Mouse (Mus musculus) kidney, adult 9 months (tissue): ENCODE measurements around the gene Inpp5a.
A peak's percentile ranks its signal among the peaks of the same experiment; 100 is the strongest.

Experiments used
- DNase-seq: peaks from one replicate; pipeline ENCODE4 v3.0.0; 2022

Inpp5a gene

GRCm38 (mm10) chr7:139377381-139377780 lies 11.5 kb upstream of the Inpp5a start:
- no peak for DNase-seq

GRCm38 (mm10) chr7:139378355-139378754 lies 10.6 kb upstream of the Inpp5a start:
- no peak for DNase-seq

- DNase-seq: no peak
Observed at GRCm38 (mm10) chr7:139379745-139380144, 9.2 kb upstream of the Inpp5a start.

GRCm38 (mm10) chr7:139380225-139380624 lies 8.7 kb upstream of the Inpp5a start:
- DNase-seq: no peak

GRCm38 (mm10) chr7:139381877-139382276 lies 7.0 kb upstream of the Inpp5a start:
- DNase-seq: no peak

- DNase-seq: no peak
Observed at GRCm38 (mm10) chr7:139382796-139383195, 6.1 kb upstream of the Inpp5a start.

- DNase-seq: no peak
Observed at GRCm38 (mm10) chr7:139384500-139384899, 4.4 kb upstream of the Inpp5a start.

- DNase-seq: no peak
Observed at GRCm38 (mm10) chr7:139384916-139385530, 3.9 kb upstream of the Inpp5a start.

GRCm38 (mm10) chr7:139386933-139387690 lies 1.8 kb upstream of the Inpp5a start:
- no peak for DNase-seq

- peak; percentile 47 for DNase-seq
Observed at GRCm38 (mm10) chr7:139387921-139388669, 814 bp upstream of the Inpp5a start.

GRCm38 (mm10) chr7:139389213-139389761 lies 378 bp downstream of the Inpp5a start:
- no peak for DNase-seq

GRCm38 (mm10) chr7:139390380-139390779 lies 1.5 kb downstream of the Inpp5a start:
- DNase-seq: no peak

- no peak for DNase-seq
Observed at GRCm38 (mm10) chr7:139390926-139391325, 2.0 kb downstream of the Inpp5a start.

- no peak for DNase-seq
Observed at GRCm38 (mm10) chr7:139391691-139392090, 2.8 kb downstream of the Inpp5a start.

- DNase-seq: no peak
Observed at GRCm38 (mm10) chr7:139392106-139392505, 3.2 kb downstream of the Inpp5a start.

GRCm38 (mm10) chr7:139392691-139393235 lies 3.9 kb downstream of the Inpp5a start:
- DNase-seq: no peak

- DNase-seq: peak; percentile 45
Observed at GRCm38 (mm10) chr7:139397521-139397920, 8.6 kb downstream of the Inpp5a start.

GRCm38 (mm10) chr7:139398111-139398510 lies 9.2 kb downstream of the Inpp5a start:
- DNase-seq: peak; percentile 41

GRCm38 (mm10) chr7:139398530-139399021 lies 9.7 kb downstream of the Inpp5a start:
- DNase-seq: peak; percentile 37

- no peak for DNase-seq
Observed at GRCm38 (mm10) chr7:139399572-139399971, 10.7 kb downstream of the Inpp5a start.

- no peak for DNase-seq
Observed at GRCm38 (mm10) chr7:139399977-139400685, 11.2 kb downstream of the Inpp5a start.

GRCm38 (mm10) chr7:139400926-139401325 lies 12.0 kb downstream of the Inpp5a start:
- DNase-seq: no peak
